Mouse (Mus musculus) megakaryocyte, embryonic 14.5 days (primary cell): Measurements from ENCODE around the gene Tbc1d4.

Experiments
- FLI1 ChIP-seq: IDR thresholded peaks from 2 replicates; pipeline ENCODE4 v1.6.1; 2012; ENCODE audit warnings: low read length, inconsistent platforms, mixed read lengths
- GATA1 ChIP-seq: IDR thresholded peaks from 3 replicates; pipeline ENCODE4 v1.6.1; 2012; ENCODE audit warnings: mixed read lengths, low read length, inconsistent platforms, borderline replicate concordance

- TF ChIP-seq GATA1: no peak
- no peak for TF ChIP-seq FLI1
These were observed 8.7 kb upstream of the Tbc1d4 start for GRCm38 (mm10) chr14:101617680-101618079.
